Mouse (Mus musculus) bone marrow macrophage, adult 2 months (primary cell): ENCODE results near the gene Ica1.

Source experiments
- CTCF ChIP-seq: IDR thresholded peaks from 2 replicates; pipeline ENCODE4 v1.5.1; 2012; ENCODE audit warnings: low read depth, mild to moderate bottlenecking, low read length, moderate library complexity
- POLR2A ChIP-seq: IDR thresholded peaks from 2 replicates; pipeline ENCODE4 v1.6.1; 2012; ENCODE audit warnings: mild to moderate bottlenecking, low read depth, low read length, borderline replicate concordance

- no peak for TF ChIP-seq POLR2A
- TF ChIP-seq CTCF = no peak
These were observed 160.9 kb downstream of the Ica1 start for GRCm38 (mm10) chr6:8617369-8617768.
